Mouse (Mus musculus) intestine, postnatal 0 days (tissue): ENCODE measurements at regions not wholly inside any gene's neighbourhood (a gene's known extent, or its start where the extent isn't known, plus 50 kb on each side); places are given as distances from the start of the nearest gene placed in this dataset.
A peak's percentile ranks its signal among the peaks of the same experiment; 100 is the strongest.

Experiments
- ATAC-seq: fragments of 200-750 bp; cut with Nextera tagmentation; 2 replicates; pipeline ENCODE4 v1.8.0; 2017; ENCODE audit warnings: mild to moderate bottlenecking, moderate TSS enrichment, moderate library complexity
- H3K27ac ChIP-seq: fragments of 300-500 bp; sonication (generic); 2 replicates; pipeline ENCODE4 v1.5.1; 2014; ENCODE audit warnings: mild to moderate bottlenecking, low read depth, low read length, moderate library complexity
- H3K27me3 ChIP-seq: fragments of 300-500 bp; sonication (generic); replicated peaks from 2 replicates; pipeline ENCODE4 v1.6.1; 2014; ENCODE audit warnings: low read length, mixed read lengths; ENCODE audit not compliant: control insufficient read depth, insufficient read depth
- H3K36me3 ChIP-seq: fragments of 300-500 bp; sonication (generic); 2 replicates; pipeline ENCODE4 v1.6.1; 2014; ENCODE audit warnings: mild to moderate bottlenecking, moderate library complexity; ENCODE audit not compliant: control insufficient read depth, insufficient read depth
- H3K4me1 ChIP-seq: fragments of 300-500 bp; sonication (generic); replicated peaks from 2 replicates; pipeline ENCODE4 v1.6.1; 2014; ENCODE audit warnings: antibody characterized with exemption, low read length, mixed read lengths; ENCODE audit not compliant: control insufficient read depth, insufficient read depth
- H3K4me2 ChIP-seq: fragments of 300-500 bp; sonication (generic); replicated peaks from 2 replicates; pipeline ENCODE4 v1.6.1; 2014; ENCODE audit warnings: low read depth, mild to moderate bottlenecking, moderate library complexity
- H3K4me3 ChIP-seq: fragments of 300-500 bp; sonication (generic); 2 replicates; pipeline ENCODE4 v1.5.1; 2014; ENCODE audit warnings: low read depth, low read length
- H3K9ac ChIP-seq: fragments of 300-500 bp; sonication (generic); 2 replicates; pipeline ENCODE4 v1.6.1; 2014; ENCODE audit warnings: mild to moderate bottlenecking, low read depth, low read length
- H3K9me3 ChIP-seq: fragments of 300-500 bp; sonication (generic); 2 replicates; pipeline ENCODE4 v1.6.1; 2016; ENCODE audit warnings: mixed run types; ENCODE audit not compliant: control insufficient read depth
- CTCF ChIP-seq: sonication (generic); IDR thresholded peaks from 2 replicates; pipeline ENCODE4 v1.5.1; 2016; ENCODE audit warnings: low read depth, mild to moderate bottlenecking, control low read depth, antibody characterized with exemption, moderate library complexity
- WGBS: fragments of 180-500 bp; shearing (Covaris S2); extraction: QIAGEN DNeasy Blood & Tissue Kit; methylation state at CpG from one replicate; pipeline ENCODE4 v1.1.7; 2014; 5-methylcytosine and 5-hydroxymethylcytosine counted together

DNA sequence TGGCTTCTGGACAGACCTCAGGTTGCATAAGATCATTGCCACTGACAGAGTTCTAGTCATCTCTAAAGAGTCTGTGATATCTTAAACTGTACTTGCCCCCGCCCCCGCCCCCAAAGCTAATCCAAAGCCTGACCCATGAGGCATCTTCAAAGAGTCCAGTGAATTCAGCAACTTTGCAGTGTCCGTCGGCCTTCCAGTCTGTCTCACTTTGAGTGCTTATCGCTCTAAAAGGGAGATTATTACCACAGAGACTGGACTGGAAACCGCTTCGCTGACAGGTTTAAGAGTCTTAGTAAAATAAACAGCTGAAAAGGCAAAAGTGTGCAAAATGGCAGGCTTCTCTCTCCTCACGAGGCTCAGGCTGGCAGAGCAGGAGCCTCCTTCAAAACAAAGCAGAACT, 197.5 kb upstream of the Ankrd55 start:
- Histone ChIP-seq H3K4me2 (no peak overlapping the region), H3K27me3 (no peaks in the 10 kb centered on the region), H3K4me3 (no peak overlapping the region), H3K4me1 (no peaks in the 10 kb centered on the region), H3K27ac (no peak overlapping the region), H3K9me3 (no peaks in the 10 kb centered on the region), H3K36me3 (no peaks in the 10 kb centered on the region), H3K9ac (no peak overlapping the region; the same call in 1 of the 2 replicates)
- WGBS: 37% methylated on average over 8 of the region's 8 CpGs
- no peak for ATAC-seq
- TF ChIP-seq CTCF: no peak

- Histone ChIP-seq H3K4me3 (no peak overlapping the region), H3K9ac (no peak overlapping the region), H3K9me3 (no peaks in the 10 kb centered on the region), H3K4me2 (no peak overlapping the region), H3K4me1 (no peaks in the 10 kb centered on the region; the same call in 1 of the 2 replicates), H3K36me3 (no peaks in the 10 kb centered on the region), H3K27me3 (no peaks in the 10 kb centered on the region; the same call in 1 of the 2 replicates), H3K27ac (no peak overlapping the region)
- TF ChIP-seq CTCF: no peak
- WGBS: 83% methylated on average over 10 of the region's 10 CpGs
- no peak for ATAC-seq
Observed at GRCm38 (mm10) chr13:112095595-112096139, 192.6 kb upstream of the Ankrd55 start.

DNA sequence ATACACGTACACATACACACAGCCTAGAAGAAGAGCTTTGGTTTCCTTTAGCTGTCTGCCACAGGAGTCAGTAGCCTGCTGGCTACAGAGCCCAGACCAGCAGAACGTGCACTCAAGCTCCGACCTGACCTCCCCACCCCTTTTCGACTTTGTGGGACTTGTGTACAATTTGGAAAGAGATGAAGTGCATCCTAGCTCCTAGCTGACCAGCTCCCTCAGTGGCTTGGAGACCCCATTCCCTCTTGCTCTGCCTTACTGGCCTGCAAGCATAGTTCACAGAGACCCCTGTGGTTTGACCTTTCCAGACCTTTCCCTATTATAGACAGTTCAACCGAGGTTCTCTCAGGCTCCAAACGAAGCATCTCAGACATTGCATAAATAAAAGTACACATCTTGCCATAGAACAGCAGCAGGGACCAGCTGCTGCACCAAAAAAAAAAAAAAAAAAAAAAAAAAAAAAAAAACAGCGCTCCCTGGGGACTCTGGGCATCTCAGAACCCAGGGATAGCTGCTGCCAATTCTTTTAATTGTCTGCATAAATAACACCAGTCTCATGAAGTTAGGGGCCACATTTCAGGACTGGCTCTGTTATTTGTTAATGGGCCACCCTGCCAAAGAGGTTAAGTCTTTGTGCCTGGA, 188.2 kb upstream of the Ankrd55 start:
- Histone ChIP-seq H3K27me3 (no peaks in the 10 kb centered on the region; the same call in 1 of the 2 replicates), H3K4me3 (peak overlapping the region; percentile 47), H3K9me3 (no peaks in the 10 kb centered on the region), H3K4me2 (peak overlapping the region; percentile 79), H3K36me3 (no peaks in the 10 kb centered on the region), H3K4me1 (no peaks in the 10 kb centered on the region; the same call in 1 of the 2 replicates), H3K9ac (peak overlapping the region; percentile 8; the same call in 1 of the 2 replicates), H3K27ac (0 out of 2 replicates have a peak overlapping the region, but pooled peaks have one; percentile 30)
- ATAC-seq: no peak
- TF ChIP-seq CTCF: no peak
- 50% methylated on average over 7 of the region's 7 CpGs for WGBS

DNA sequence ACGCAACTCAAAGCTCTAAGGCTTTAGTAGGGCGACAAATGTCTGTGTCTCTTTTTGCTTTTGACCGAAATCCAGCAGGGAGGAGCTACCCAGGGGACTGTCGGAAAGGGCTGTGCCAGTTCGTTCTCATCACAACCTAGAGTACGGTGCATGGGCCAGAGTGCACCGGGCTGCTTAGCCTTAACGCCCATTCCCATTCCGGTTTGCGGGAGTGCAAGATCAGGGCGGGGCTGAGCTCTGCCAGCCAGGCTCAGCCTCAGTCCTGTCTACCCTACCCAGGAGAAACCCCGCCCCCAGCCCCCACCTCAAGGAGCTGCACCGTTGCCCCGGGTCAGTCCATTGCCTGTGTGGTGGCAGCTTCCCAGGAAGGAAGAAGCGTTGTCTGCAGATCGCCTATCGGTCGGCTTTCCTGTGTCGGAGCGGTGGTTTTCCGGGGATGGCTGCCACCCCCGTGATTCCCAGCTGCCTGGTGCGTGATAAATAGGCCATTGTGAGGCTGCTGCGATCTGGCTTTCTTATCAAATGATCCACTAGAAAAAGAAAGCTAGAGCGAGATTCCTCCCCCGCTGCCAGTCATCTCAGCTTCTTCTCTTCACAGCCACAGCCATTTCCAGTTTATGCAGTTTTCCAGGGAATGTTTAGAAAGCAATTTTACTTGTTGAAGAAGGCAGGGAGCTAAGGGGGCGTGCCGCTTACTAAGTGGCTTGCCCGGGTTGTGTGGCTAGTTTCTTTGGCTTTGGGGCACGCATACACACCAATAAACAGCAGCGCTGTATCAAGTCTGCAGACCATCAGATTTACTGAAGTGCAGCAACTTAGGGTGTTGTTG, 187.4 kb upstream of the Ankrd55 start:
- Histone ChIP-seq H3K4me2 (peak overlapping the region; percentile 79), H3K27ac (peak overlapping the region; percentile 30; the same call in 1 of the 2 replicates), H3K27me3 (no peaks in the 10 kb centered on the region; the same call in 1 of the 2 replicates), H3K36me3 (no peaks in the 10 kb centered on the region), H3K9me3 (no peaks in the 10 kb centered on the region), H3K4me1 (no peaks in the 10 kb centered on the region; the same call in 1 of the 2 replicates), H3K9ac (peak overlapping the region; percentile 8), H3K4me3 (peak overlapping the region; percentile 47)
- TF ChIP-seq CTCF: no peak
- 3% methylated on average over 31 of the region's 31 CpGs for WGBS
- ATAC-seq: peak; percentile 59

DNA sequence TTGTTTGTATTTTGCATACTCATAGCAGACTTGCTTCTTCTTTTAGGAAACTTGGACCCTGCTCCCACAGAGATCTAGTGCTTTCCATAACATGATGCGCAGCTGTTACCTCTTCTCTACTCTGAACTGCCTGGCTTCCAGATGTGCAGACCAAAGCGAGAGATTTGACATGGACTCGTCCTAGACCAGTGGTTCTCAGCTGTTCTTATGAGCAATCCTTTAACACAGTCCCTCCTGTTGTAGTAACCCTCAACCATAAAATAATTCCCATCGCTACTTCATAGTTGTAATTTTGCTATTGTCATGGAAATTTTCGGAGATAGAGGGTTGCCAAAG, 186.9 kb upstream of the Ankrd55 start:
- Histone ChIP-seq H3K27ac (no peak overlapping the region), H3K9me3 (no peaks in the 10 kb centered on the region), H3K4me1 (no peaks in the 10 kb centered on the region; the same call in 1 of the 2 replicates), H3K36me3 (no peaks in the 10 kb centered on the region), H3K27me3 (no peaks in the 10 kb centered on the region; the same call in 1 of the 2 replicates), H3K4me2 (peak overlapping the region; percentile 79), H3K4me3 (peak overlapping the region; percentile 47), H3K9ac (no peak overlapping the region)
- no peak for TF ChIP-seq CTCF
- no peak for ATAC-seq
- WGBS: 54% methylated on average over 5 of the region's 5 CpGs

- 85% methylated on average over 3 of the region's 3 CpGs for WGBS
- ATAC-seq: no peak
- no peak for TF ChIP-seq CTCF
Observed at GRCm38 (mm10) chr13:112105953-112106352, 182.3 kb upstream of the Ankrd55 start.

More at GRCm38 (mm10) chr13:112105953-112106352, 182.3 kb upstream of the Ankrd55 start:
- no peaks in the 10 kb centered on the region for H3K9me3 ChIP-seq
- H3K27me3 ChIP-seq: no peaks in the 10 kb centered on the region
- H3K4me2 ChIP-seq: no peak overlapping the region
- no peaks in the 10 kb centered on the region for H3K4me1 ChIP-seq
- no peak overlapping the region for H3K4me3 ChIP-seq
- H3K36me3 ChIP-seq: no peaks in the 10 kb centered on the region
- no peak overlapping the region for H3K27ac ChIP-seq
- no peak overlapping the region for H3K9ac ChIP-seq
